In genomic region chr3:89270891-89271290, GRCm38 (mm10) we compare ENCODE assay signal across 8 mouse cellular contexts. TPM values are rescaled to one million over a fixed set of nuclear protein-coding genes. Genes with fewer than 3 reads are reported as not detected.
DNase-seq lines count a peak whose midpoint lies in the region; ATAC-seq lines count a peak whose summit lies in the region.

No protein-coding gene starts in this region.

- H3K27me3 ChIP-seq in intestine, embryonic 14.5 days (replicated peaks; ENCODE audit: control insufficient read depth, insufficient read depth, low read length) = no peaks in the 10 kb centered on the region
- H3K27me3 ChIP-seq in limb, embryonic 15.5 days = no peaks in the 10 kb centered on the region
- H3K27me3 ChIP-seq in neural tube, embryonic 14.5 days (ENCODE audit: control insufficient read depth, insufficient read depth, low read length) = no peaks in the 10 kb centered on the region

- peak overlapping the region; percentile 58 for H3K27ac ChIP-seq in brown adipose tissue, adult 24 weeks (replicated peaks; ENCODE audit: low read depth, low read length)
- H3K27ac ChIP-seq in intestine, embryonic 14.5 days (ENCODE audit: low read depth) = peak overlapping the region; percentile 76; the same call in 1 of the 2 replicates
- H3K27ac ChIP-seq in limb, embryonic 15.5 days = peak overlapping the region; percentile 94
- H3K27ac ChIP-seq in neural tube, embryonic 14.5 days (ENCODE audit: low read depth, low read length) = no peak overlapping the region; the same call in 1 of the 2 replicates

- H3K4me1 ChIP-seq in brown adipose tissue, adult 24 weeks (ENCODE audit: control insufficient read depth, insufficient read depth, insufficient read length, low read length) = peaks cover 20% of the 10 kb centered on the region
- H3K4me1 ChIP-seq in intestine, embryonic 14.5 days (replicated peaks; ENCODE audit: control insufficient read depth, insufficient read depth, low read length) = peaks cover 35% of the 10 kb centered on the region
- peaks cover 46% of the 10 kb centered on the region for H3K4me1 ChIP-seq in limb, embryonic 15.5 days
- H3K4me1 ChIP-seq in neural tube, embryonic 14.5 days (ENCODE audit: control insufficient read depth, insufficient read depth, low read length) = peaks cover 15% of the 10 kb centered on the region

- ATAC-seq in intestine, embryonic 14.5 days (replicated peaks; ENCODE audit: low FRiP score, low TSS enrichment, low read depth) = no peak
- ATAC-seq in limb, embryonic 15.5 days (ENCODE audit: insufficient number of reproducible peaks, low FRiP score, low TSS enrichment, low read depth) = no peak
- no peak for ATAC-seq in neural tube, embryonic 14.5 days (ENCODE audit: low read depth)

- peak overlapping the region; percentile 69 for H3K9ac ChIP-seq in intestine, embryonic 14.5 days (ENCODE audit: low read length)
- H3K9ac ChIP-seq in limb, embryonic 15.5 days = peak overlapping the region; percentile 65; the same call in 1 of the 2 replicates
- 0 out of 2 replicates have a peak overlapping the region, but pooled peaks have one; percentile 71 for H3K9ac ChIP-seq in neural tube, embryonic 14.5 days (replicated peaks; ENCODE audit: low read depth, low read length)

- WGBS in intestine, embryonic 14.5 days = 77% methylated on average over 6 of the region's 6 CpGs
- 55% methylated on average over 6 of the region's 6 CpGs for WGBS in limb, embryonic 15.5 days
- 73% methylated on average over 6 of the region's 6 CpGs for WGBS in neural tube, embryonic 14.5 days

- peaks cover 22% of the 10 kb centered on the region for H3K36me3 ChIP-seq in intestine, embryonic 14.5 days (ENCODE audit: control insufficient read depth, insufficient read depth, low read length)
- H3K36me3 ChIP-seq in limb, embryonic 15.5 days = peaks cover 39% of the 10 kb centered on the region
- H3K36me3 ChIP-seq in neural tube, embryonic 14.5 days (ENCODE audit: control insufficient read depth, insufficient read depth, low read length) = no peaks in the 10 kb centered on the region

- H3K9me3 ChIP-seq in intestine, embryonic 14.5 days (ENCODE audit: control insufficient read depth, low read length) = no peaks in the 10 kb centered on the region
- no peaks in the 10 kb centered on the region for H3K9me3 ChIP-seq in limb, embryonic 15.5 days
- no peaks in the 10 kb centered on the region for H3K9me3 ChIP-seq in neural tube, embryonic 14.5 days (ENCODE audit: control insufficient read depth, low read length)

- H3K4me3 ChIP-seq in brown adipose tissue, adult 24 weeks (ENCODE audit: insufficient read depth, low read depth, low read length) = peak overlapping the region; percentile 81; the same call in 1 of the 2 replicates
- H3K4me3 ChIP-seq in intestine, embryonic 14.5 days (ENCODE audit: low read depth, low read length) = peak overlapping the region; percentile 55
- peak overlapping the region; percentile 57 for H3K4me3 ChIP-seq in limb, embryonic 15.5 days
- H3K4me3 ChIP-seq in neural tube, embryonic 14.5 days (ENCODE audit: low read depth, low read length) = peak overlapping the region; percentile 56

- peak overlapping the region; percentile 83 for H3K4me2 ChIP-seq in intestine, embryonic 14.5 days (ENCODE audit: low read length)
- peak overlapping the region; percentile 57 for H3K4me2 ChIP-seq in limb, embryonic 15.5 days
- peak overlapping the region; percentile 86; the same call in 1 of the 2 replicates for H3K4me2 ChIP-seq in neural tube, embryonic 14.5 days (ENCODE audit: low read depth, low read length)

- DNase-seq in lung, adult 18-20 months = peak; percentile 65 to 73
- no peak for DNase-seq in lung, postnatal 25 days (ENCODE audit: low spot score)
- DNase-seq in frontal cortex, postnatal 36 days (ENCODE audit: low spot score in 2 of 2) = peak; percentile 60 to 66
- no peak for DNase-seq in intestine, embryonic 14.5 days (ENCODE audit: low spot score)
- no peak for DNase-seq in yolk sac, embryonic 10.5 days (ENCODE audit: low spot score)

RNA-seq across cellular contexts. Expression of gene Slc50a1, which starts 0.5 kb away (rescaled TPM):
- 28.3 and 33.1 TPM in 2 replicates for polyA plus RNA-seq in brown adipose tissue, adult 24 weeks (2012; ENCODE audit: insufficient read depth, insufficient read length, missing spikeins)
- 64.7 and 66.5 TPM in 2 replicates for polyA plus RNA-seq in intestine, embryonic 14.5 days (2014; fragmentation: Nextera tagmentation; extraction: Ambion mirVana)
- 91.9 and 92.8 TPM in 2 replicates for polyA plus RNA-seq in limb, embryonic 15.5 days (2015; fragmentation: Nextera tagmentation; extraction: Ambion mirVana)
- 36.7 and 39.8 TPM in 2 replicates for polyA plus RNA-seq in neural tube, embryonic 14.5 days (2014; fragmentation: Nextera tagmentation; extraction: Ambion mirVana)

RNA-seq across cellular contexts. Expression of gene Efna1, which starts 10.1 kb away (rescaled TPM):
- polyA plus RNA-seq in brown adipose tissue, adult 24 weeks (2012; ENCODE audit: insufficient read depth, insufficient read length, missing spikeins) = 5.6 and 6.3 TPM in 2 replicates
- polyA plus RNA-seq in intestine, embryonic 14.5 days (2014; fragmentation: Nextera tagmentation; extraction: Ambion mirVana) = 46.2 and 46.6 TPM in 2 replicates
- 59.6 and 64.2 TPM in 2 replicates for polyA plus RNA-seq in limb, embryonic 15.5 days (2015; fragmentation: Nextera tagmentation; extraction: Ambion mirVana)
- 6.8 and 10.5 TPM in 2 replicates for polyA plus RNA-seq in neural tube, embryonic 14.5 days (2014; fragmentation: Nextera tagmentation; extraction: Ambion mirVana)

RNA-seq across cellular contexts. Expression of gene Dpm3, which starts 11.7 kb away (rescaled TPM):
- polyA plus RNA-seq in brown adipose tissue, adult 24 weeks (2012; ENCODE audit: insufficient read depth, insufficient read length, missing spikeins) = 125 and 130 TPM in 2 replicates
- polyA plus RNA-seq in intestine, embryonic 14.5 days (2014; fragmentation: Nextera tagmentation; extraction: Ambion mirVana) = 143 and 188 TPM in 2 replicates
- 131 and 161 TPM in 2 replicates for polyA plus RNA-seq in limb, embryonic 15.5 days (2015; fragmentation: Nextera tagmentation; extraction: Ambion mirVana)
- polyA plus RNA-seq in neural tube, embryonic 14.5 days (2014; fragmentation: Nextera tagmentation; extraction: Ambion mirVana) = 69.6 and 84.4 TPM in 2 replicates

RNA-seq across cellular contexts. Expression of gene Trim46, which starts 24.8 kb away (rescaled TPM):
- not detected in 2 replicates for polyA plus RNA-seq in brown adipose tissue, adult 24 weeks (2012; ENCODE audit: insufficient read depth, insufficient read length, missing spikeins)
- 3.3 and 3.5 TPM in 2 replicates for polyA plus RNA-seq in intestine, embryonic 14.5 days (2014; fragmentation: Nextera tagmentation; extraction: Ambion mirVana)
- polyA plus RNA-seq in limb, embryonic 15.5 days (2015; fragmentation: Nextera tagmentation; extraction: Ambion mirVana) = 4.0 and 4.7 TPM in 2 replicates
- 61.6 and 70.7 TPM in 2 replicates for polyA plus RNA-seq in neural tube, embryonic 14.5 days (2014; fragmentation: Nextera tagmentation; extraction: Ambion mirVana)

RNA-seq across cellular contexts. Expression of gene Krtcap2, which starts 25.1 kb away (rescaled TPM):
- polyA plus RNA-seq in brown adipose tissue, adult 24 weeks (2012; ENCODE audit: insufficient read depth, insufficient read length, missing spikeins) = 57.6 and 64.8 TPM in 2 replicates
- polyA plus RNA-seq in intestine, embryonic 14.5 days (2014; fragmentation: Nextera tagmentation; extraction: Ambion mirVana) = 331 and 346 TPM in 2 replicates
- 307 and 334 TPM in 2 replicates for polyA plus RNA-seq in limb, embryonic 15.5 days (2015; fragmentation: Nextera tagmentation; extraction: Ambion mirVana)
- polyA plus RNA-seq in neural tube, embryonic 14.5 days (2014; fragmentation: Nextera tagmentation; extraction: Ambion mirVana) = 206 and 240 TPM in 2 replicates

Comparison
In these comparisons a context has a peak if more than half of its experiments do, and no peak if none do; other contexts are left out.
1. DNase-seq: peak in lung, adult 18-20 months (2 of 2) and frontal cortex, postnatal 36 days (2 of 2); none in lung, postnatal 25 days (single experiment), intestine, embryonic 14.5 days (single experiment) and yolk sac, embryonic 10.5 days (single experiment).
2. Peak in every context shown above with its lines, with median percentiles within 50 percentile points of each other: H3K4me3 ChIP-seq, H3K4me2 ChIP-seq and H3K9ac ChIP-seq.